Mouse (Mus musculus) midbrain, embryonic 13.5 days (tissue): Measurements from ENCODE around the gene Dnaaf1. TPM values are rescaled to one million over a fixed set of nuclear protein-coding genes. Genes with fewer than 3 reads are reported as not detected.

Experiments used
- ATAC-seq: fragments of 200-750 bp; cut with Nextera tagmentation; 2 replicates; pipeline ENCODE4 v1.8.0; 2017; ENCODE audit warnings: mild to moderate bottlenecking, moderate TSS enrichment, moderate library complexity
- H3K27ac ChIP-seq: fragments of 300-500 bp; sonication (generic); 2 replicates; pipeline ENCODE4 v1.5.1; 2015; ENCODE audit warnings: inconsistent platforms, mild to moderate bottlenecking, moderate library complexity
- H3K27me3 ChIP-seq: fragments of 300-500 bp; sonication (generic); 2 replicates; pipeline ENCODE4 v1.6.1; 2015; ENCODE audit warnings: mild to moderate bottlenecking, inconsistent platforms
- H3K36me3 ChIP-seq: fragments of 300-500 bp; sonication (generic); 2 replicates; pipeline ENCODE4 v1.6.1; 2015; ENCODE audit warnings: mild to moderate bottlenecking, inconsistent platforms
- H3K4me1 ChIP-seq: fragments of 300-500 bp; sonication (generic); replicated peaks from 2 replicates; pipeline ENCODE4 v1.6.1; 2015; ENCODE audit warnings: inconsistent platforms
- H3K4me2 ChIP-seq: fragments of 300-500 bp; sonication (generic); replicated peaks from 2 replicates; pipeline ENCODE4 v1.6.1; 2015; ENCODE audit warnings: moderate library complexity, mild to moderate bottlenecking, inconsistent platforms
- H3K4me3 ChIP-seq: fragments of 300-500 bp; sonication (generic); replicated peaks from 2 replicates; pipeline ENCODE4 v1.5.1; 2015; ENCODE audit warnings: mild to moderate bottlenecking, inconsistent platforms
- H3K9ac ChIP-seq: fragments of 300-500 bp; sonication (generic); replicated peaks from 2 replicates; pipeline ENCODE4 v1.6.1; 2015; ENCODE audit warnings: mild to moderate bottlenecking, inconsistent platforms
- H3K9me3 ChIP-seq: fragments of 300-500 bp; sonication (generic); 2 replicates; pipeline ENCODE4 v1.6.1; 2016; ENCODE audit warnings: mild to moderate bottlenecking, inconsistent platforms
- WGBS: fragments of 180-500 bp; shearing (Covaris S2); methylation state at CpG from one replicate; pipeline ENCODE4 v1.1.7; 2015; 5-methylcytosine and 5-hydroxymethylcytosine counted together
- polyA plus RNA-seq: library from polyadenylated mRNA; unstranded; fragments of >200 nt; fragmentation: Nextera tagmentation; extraction: Ambion mirVana; gene quantifications from 2 replicates; pipeline ENCODE4 v1.2.1, GENCODE M21; 2015

The Dnaaf1 gene
- polyA plus RNA-seq, 1 experiment from 2014 or later = 0.12 TPM

DNA sequence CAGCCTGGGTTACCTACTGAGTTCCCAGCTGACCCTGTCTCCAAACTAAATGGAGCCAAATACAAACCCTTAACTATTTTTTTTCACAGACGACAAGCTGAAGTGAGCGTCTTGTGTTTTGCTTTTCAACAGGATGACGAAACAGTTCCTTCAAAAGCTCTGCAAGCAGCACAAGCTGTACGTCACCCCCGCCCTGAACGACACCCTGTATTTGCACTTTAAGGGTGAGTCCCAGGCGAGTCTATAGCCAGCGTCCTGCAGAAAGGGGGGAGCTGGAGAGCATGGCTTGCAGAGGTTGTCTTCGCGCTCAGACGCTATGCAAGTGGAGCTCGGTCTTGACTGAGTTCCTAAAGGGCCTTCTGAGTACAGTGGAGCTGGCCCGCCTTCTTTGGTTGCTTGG is 4.1 kb downstream of the Dnaaf1 start:
- no peak for ATAC-seq
- WGBS = 44% methylated on average over 13 of the region's 13 CpGs

DNA sequence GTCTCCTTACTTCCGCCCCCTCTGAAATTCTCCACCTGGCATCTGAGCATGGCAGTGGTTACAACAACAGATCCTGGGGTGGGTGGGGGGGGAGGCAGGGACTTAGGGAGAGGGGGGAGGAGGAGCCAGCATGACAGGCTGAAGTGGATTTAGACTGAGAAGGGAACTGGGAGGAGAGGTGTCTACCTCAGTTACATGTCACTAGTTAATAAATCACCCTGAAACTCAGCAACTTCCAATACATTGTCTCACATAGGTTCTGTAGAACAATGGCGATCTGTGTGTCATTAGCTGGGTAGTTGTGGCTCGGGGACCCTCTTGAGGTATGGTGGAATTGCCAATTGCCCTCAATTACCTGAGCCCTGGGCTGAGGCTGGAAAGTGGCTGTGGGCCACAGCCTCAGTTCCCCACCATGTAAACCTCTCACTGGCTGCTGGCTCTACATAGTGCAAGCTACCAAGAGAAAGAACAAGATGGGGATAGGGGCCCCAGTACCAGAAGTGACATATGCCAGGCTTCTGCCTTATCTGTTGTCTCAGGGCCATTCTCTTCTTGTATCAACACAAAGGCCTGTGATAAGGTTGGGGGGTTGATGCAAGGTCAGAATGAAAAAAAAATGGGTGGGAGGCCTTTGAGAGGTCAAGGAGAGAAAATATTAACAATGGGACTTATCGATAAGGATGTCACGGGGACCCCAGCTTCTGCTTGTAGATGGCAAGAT is 5.6 kb downstream of the Dnaaf1 start:
- H3K27me3 ChIP-seq = peaks cover 28% of the 10 kb centered on the region
- no peak overlapping the region for H3K4me3 ChIP-seq
- no peak overlapping the region for H3K4me2 ChIP-seq
- no peak overlapping the region for H3K9ac ChIP-seq
- 88% methylated on average over 5 of the region's 5 CpGs for WGBS
- no peak overlapping the region for H3K27ac ChIP-seq
- no peaks in the 10 kb centered on the region for H3K9me3 ChIP-seq
- H3K4me1 ChIP-seq = no peaks in the 10 kb centered on the region
- no peak for ATAC-seq
- H3K36me3 ChIP-seq = no peaks in the 10 kb centered on the region

More for the DNA sequence above, 4.1 kb downstream of the Dnaaf1 start:
- Histone ChIP-seq H3K27me3 (peaks cover 28% of the 10 kb centered on the region), H3K4me3 (no peak overlapping the region), H3K4me2 (no peak overlapping the region), H3K27ac (no peak overlapping the region), H3K36me3 (no peaks in the 10 kb centered on the region), H3K9me3 (no peaks in the 10 kb centered on the region), H3K9ac (no peak overlapping the region), H3K4me1 (peaks cover 3% of the 10 kb centered on the region)

DNA sequence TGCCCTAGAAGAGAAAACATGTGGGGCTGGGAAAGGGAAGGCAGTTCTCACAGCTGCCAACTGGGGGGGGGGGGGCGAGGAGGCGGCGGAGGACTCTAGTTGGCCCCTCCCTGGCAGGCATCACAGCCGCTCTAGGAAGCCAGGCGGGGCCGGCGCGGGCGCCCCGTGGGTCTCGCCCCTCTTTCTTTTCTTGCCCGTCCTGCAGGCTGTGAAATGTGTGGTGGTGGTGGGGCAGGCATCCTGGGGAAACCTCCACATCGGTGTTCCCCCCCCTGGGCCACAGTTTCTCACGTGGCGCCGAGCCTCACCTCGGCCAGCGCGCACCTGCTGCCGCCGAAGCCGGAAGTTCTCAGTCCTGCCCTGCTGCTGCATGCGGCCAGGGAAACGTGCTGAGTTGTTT is 10.9 kb downstream of the Dnaaf1 start:
- Histone ChIP-seq H3K4me1 (0 out of 2 replicates have a peak, but pooled peaks cover 8% of the 10 kb centered on the region), H3K4me3 (peak overlapping the region; percentile 28; the same call in 1 of the 2 replicates), H3K27ac (no peak overlapping the region), H3K9me3 (no peaks in the 10 kb centered on the region), H3K36me3 (no peaks in the 10 kb centered on the region), H3K9ac (no peak overlapping the region), H3K27me3 (no peaks in the 10 kb centered on the region; the same call in 1 of the 2 replicates), H3K4me2 (peak overlapping the region; percentile 48)
- WGBS = 37% methylated on average over 12 of the region's 24 CpGs
- no peak for ATAC-seq

DNA sequence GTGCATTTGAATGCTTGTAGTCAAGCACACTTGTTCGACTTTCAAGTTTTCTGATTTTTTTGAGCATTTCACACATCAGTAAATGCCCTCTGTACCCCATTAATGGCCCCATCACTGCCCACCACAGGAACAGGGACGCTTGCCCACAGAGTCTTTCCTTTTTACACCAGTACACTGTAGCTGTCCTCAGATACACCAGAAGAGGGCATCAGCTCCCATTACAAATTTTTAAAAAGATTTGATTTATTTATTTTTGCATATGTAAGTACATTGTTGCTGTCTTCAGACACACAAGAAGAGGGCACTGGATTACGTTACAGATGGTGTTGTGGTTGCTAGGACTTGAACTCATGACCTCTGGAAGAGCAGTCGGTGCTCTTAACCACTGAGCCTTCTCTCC is 13.3 kb downstream of the Dnaaf1 start:
- no peak for ATAC-seq
- Histone ChIP-seq H3K4me3 (no peak overlapping the region), H3K27ac (no peak overlapping the region), H3K36me3 (no peaks in the 10 kb centered on the region), H3K9ac (no peak overlapping the region), H3K4me1 (0 out of 2 replicates have a peak, but pooled peaks cover 8% of the 10 kb centered on the region), H3K4me2 (no peak overlapping the region), H3K9me3 (no peaks in the 10 kb centered on the region), H3K27me3 (no peaks in the 10 kb centered on the region; the same call in 1 of the 2 replicates)
- WGBS = 69% methylated on average over 4 of the region's 4 CpGs

DNA sequence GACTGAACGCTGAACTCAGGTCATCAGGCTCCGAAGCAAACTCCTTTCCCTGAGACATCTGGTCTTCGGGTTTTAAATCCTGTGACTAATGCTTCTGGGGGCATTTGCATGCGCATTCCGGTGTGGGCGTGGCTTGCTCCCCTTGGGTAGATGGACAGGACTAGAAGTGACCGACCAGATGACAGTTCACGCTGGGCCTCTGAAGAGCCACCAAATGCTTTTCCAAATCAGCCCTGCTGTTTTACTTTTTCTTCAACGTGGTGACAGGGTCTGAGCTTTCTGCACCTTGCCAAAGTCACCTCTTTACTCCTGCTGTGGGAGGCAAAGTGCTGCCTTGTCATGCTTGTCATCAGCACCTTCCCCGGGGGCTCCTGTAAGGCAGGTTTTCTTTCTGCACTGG is 13.8 kb downstream of the Dnaaf1 start:
- H3K4me2 ChIP-seq = no peak overlapping the region
- 0 out of 2 replicates have a peak, but pooled peaks cover 8% of the 10 kb centered on the region for H3K4me1 ChIP-seq
- no peaks in the 10 kb centered on the region for H3K9me3 ChIP-seq
- no peak overlapping the region for H3K4me3 ChIP-seq
- no peaks in the 10 kb centered on the region for H3K36me3 ChIP-seq
- no peak for ATAC-seq
- no peak overlapping the region for H3K9ac ChIP-seq
- H3K27ac ChIP-seq = no peak overlapping the region
- 25% methylated on average over 10 of the region's 10 CpGs for WGBS
- H3K27me3 ChIP-seq = no peaks in the 10 kb centered on the region; the same call in 1 of the 2 replicates

DNA sequence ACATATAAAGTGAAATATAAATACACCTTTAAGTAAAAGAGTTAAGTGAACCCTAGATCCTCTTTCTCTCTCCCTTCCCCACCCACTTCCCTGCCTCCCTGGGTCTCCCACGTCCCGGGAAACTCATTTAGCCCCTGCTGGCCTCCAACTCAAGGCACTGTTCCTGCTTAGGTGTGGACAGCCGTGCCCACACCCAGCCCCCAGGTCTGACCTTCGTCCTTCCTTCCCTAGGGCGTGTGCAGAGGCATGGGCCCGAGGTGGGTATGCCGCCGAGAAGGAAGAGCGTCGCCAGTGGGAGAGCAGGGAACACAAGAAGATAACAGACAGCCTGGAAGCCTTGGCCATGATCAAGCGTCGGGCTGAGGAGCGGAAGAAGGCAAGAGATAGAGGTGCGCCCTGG is 15.3 kb downstream of the Dnaaf1 start:
- no peak overlapping the region for H3K4me2 ChIP-seq
- H3K27ac ChIP-seq = no peak overlapping the region
- no peaks in the 10 kb centered on the region for H3K9me3 ChIP-seq
- H3K9ac ChIP-seq = no peak overlapping the region
- no peak for ATAC-seq
- H3K4me3 ChIP-seq = no peak overlapping the region
- no peaks in the 10 kb centered on the region for H3K36me3 ChIP-seq
- H3K4me1 ChIP-seq = peaks cover 13% of the 10 kb centered on the region
- no peaks in the 10 kb centered on the region; the same call in 1 of the 2 replicates for H3K27me3 ChIP-seq
- 83% methylated on average over 14 of the region's 14 CpGs for WGBS

DNA sequence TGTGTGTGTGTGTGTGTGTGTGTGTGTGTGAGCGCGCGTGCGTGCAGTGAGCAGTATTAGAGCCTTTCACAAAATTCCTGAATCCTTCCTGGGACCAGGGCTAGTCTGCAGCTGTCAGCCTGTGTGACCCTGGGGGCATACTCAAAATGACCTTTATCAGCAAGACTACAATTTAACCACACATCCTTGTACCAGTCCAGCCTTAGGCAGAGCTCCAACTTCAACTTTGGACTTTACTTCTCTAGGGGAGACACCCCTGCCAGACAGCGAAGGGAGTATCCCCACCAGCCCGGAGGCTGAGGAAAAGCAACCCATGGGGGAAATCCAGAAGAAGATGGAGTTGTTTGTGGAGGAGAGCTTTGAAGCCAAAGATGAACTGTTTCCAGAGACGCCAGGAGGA is 16.4 kb downstream of the Dnaaf1 start:
- Histone ChIP-seq H3K9me3 (no peaks in the 10 kb centered on the region), H3K9ac (no peak overlapping the region), H3K27ac (no peak overlapping the region), H3K4me3 (no peak overlapping the region), H3K27me3 (no peaks in the 10 kb centered on the region), H3K36me3 (peaks cover 7% of the 10 kb centered on the region), H3K4me2 (no peak overlapping the region), H3K4me1 (peaks cover 10% of the 10 kb centered on the region)
- WGBS = 93% methylated on average over 7 of the region's 7 CpGs
- no peak for ATAC-seq

DNA sequence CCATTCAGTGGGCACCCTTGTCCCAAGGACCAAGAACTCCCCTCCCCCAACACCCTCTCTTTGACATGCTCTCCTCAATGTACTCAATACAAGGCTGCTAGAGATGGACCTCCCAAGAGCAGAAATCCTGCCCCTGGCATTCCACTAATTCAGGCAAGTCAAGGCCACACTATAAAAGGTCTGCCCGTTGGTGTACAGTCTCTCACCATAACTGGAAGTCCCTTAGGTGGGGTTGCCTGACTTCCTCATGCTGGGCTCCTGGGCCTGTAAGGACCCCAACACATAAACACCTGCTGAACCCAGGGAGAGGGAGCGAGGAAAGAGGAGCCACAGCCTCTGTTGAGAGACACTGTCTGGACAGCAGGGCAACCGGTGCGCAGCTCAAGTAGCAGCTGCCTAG is 28.7 kb downstream of the Dnaaf1 start:
- Histone ChIP-seq H3K4me3 (peak overlapping the region; percentile 84), H3K27me3 (no peaks in the 10 kb centered on the region), H3K27ac (no peak overlapping the region), H3K36me3 (peaks cover 43% of the 10 kb centered on the region), H3K9me3 (no peaks in the 10 kb centered on the region), H3K4me1 (peaks cover 16% of the 10 kb centered on the region), H3K4me2 (peak overlapping the region; percentile 94), H3K9ac (peak overlapping the region; percentile 83)
- ATAC-seq = no peak
- WGBS = 89% methylated on average over 4 of the region's 4 CpGs

DNA sequence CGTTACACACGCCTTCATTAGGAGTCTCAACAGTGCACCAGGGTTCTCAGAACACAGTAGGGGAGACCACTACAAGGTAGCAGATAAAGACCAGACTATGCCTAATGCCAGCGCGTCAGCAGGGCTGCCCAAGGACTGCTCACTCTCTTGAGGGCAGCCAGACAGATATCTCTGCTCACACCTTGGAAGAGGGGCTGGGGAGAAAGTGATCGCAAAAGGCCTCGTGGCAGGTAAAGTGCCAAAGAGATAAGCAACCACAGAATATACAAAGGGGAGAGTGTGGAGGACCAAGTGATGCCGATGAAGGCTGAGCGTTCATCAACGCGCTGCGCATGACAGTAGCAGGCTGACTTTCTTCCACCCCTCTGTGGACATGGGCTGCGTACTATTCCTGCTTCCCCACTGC is 29.4 kb downstream of the Dnaaf1 start:
- H3K27ac ChIP-seq = 0 out of 2 replicates have a peak overlapping the region, but pooled peaks have one; percentile 44
- peak overlapping the region; percentile 83 for H3K9ac ChIP-seq
- H3K4me2 ChIP-seq = peak overlapping the region; percentile 94
- peaks cover 16% of the 10 kb centered on the region for H3K4me1 ChIP-seq
- no peaks in the 10 kb centered on the region for H3K27me3 ChIP-seq
- peaks cover 37% of the 10 kb centered on the region for H3K36me3 ChIP-seq
- peak overlapping the region; percentile 84 for H3K4me3 ChIP-seq
- ATAC-seq = peak; percentile 38; the same call in 1 of the 2 replicates
- 38% methylated on average over 12 of the region's 12 CpGs for WGBS
- no peaks in the 10 kb centered on the region for H3K9me3 ChIP-seq

DNA sequence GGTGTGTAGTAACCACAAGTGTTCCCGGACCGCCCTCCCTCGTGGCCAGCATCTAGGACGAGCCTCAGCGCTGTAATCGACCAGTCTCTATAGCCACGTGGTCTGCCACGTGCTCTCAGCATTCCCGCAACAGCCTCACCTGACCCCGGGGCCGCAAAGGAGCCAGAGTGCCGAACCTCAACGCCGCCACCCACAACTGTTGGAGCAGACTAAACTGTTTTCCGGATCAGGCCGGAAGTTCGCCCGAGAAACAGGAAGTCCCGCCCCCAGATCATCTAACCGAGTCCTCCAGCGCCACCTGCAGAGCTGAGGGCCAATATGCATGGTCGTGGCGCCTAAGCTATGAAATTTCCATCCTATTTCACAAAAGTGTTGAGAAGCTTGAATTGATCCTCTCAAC is 30.0 kb downstream of the Dnaaf1 start, which contains the start of gene Taf1c:
TSS of gene Taf1c (minus strand) at position 227 of the 400 bp plus-strand sequence.
- H3K4me2 ChIP-seq = peak within 1 kb of the TSS; percentile 94
- H3K9me3 ChIP-seq = no peaks in the 10 kb centered on the region
- 0% methylated on average over 23 of the region's 23 CpGs for WGBS
- peaks cover 31% of the 10 kb centered on the region for H3K36me3 ChIP-seq
- peak within 1 kb of the TSS; percentile 44; the same call in 1 of the 2 replicates for H3K27ac ChIP-seq
- peak within 1 kb of the TSS; percentile 84 for H3K4me3 ChIP-seq
- peak within 1 kb of the TSS; percentile 83 for H3K9ac ChIP-seq
- no peaks in the 10 kb centered on the region for H3K27me3 ChIP-seq
- ATAC-seq = peak; percentile 82
- peaks cover 16% of the 10 kb centered on the region for H3K4me1 ChIP-seq

DNA sequence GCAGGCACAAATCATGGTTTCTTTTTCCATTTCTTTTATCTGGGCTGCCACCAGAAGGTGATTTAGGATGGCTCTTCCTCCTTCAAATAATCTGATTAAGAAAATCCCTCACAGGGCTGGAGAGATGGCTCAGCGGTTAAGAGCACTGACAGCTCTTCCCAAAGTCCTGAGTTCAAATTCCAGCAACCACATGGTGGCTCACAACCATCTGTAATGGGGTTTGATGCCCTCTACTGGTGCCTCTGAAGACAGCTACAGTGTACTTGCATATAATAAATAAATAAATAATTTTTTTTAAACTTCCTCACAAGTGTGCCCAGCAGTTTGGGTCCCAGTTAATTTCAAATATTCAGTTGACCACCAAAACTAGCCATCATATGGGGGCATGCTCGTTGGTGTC is 31.2 kb downstream of the Dnaaf1 start:
- Histone ChIP-seq H3K4me2 (no peak overlapping the region), H3K27ac (no peak overlapping the region), H3K9ac (no peak overlapping the region), H3K36me3 (peaks cover 18% of the 10 kb centered on the region), H3K4me3 (no peak overlapping the region), H3K4me1 (peaks cover 20% of the 10 kb centered on the region), H3K9me3 (no peaks in the 10 kb centered on the region), H3K27me3 (no peaks in the 10 kb centered on the region)
- WGBS = 86% methylated on average over 2 of the region's 2 CpGs
- ATAC-seq = no peak

DNA sequence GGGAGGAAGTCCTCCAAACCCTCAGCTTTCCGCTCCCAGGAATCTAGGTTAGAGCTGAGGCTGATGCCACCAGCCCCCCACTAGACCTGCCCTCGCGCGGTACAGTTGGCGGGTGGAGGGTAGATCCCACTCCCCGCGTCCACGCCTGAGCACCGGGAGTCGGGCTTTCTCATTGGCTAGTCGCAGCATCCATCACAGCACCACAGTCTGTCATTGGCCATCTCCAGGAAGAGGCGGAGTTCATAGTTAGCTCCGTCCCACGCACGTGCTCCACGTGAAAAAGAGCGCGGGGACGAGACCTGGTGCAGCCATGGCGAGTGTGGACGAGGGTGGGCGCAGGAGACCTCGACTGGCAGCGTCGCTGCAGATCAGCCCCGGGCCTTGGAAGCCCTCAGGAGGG is 37.4 kb downstream of the Dnaaf1 start, which contains the start of gene Adad2:
TSS of gene Adad2 (plus strand) at position 277 of the 400 bp plus-strand sequence.
- H3K4me3 ChIP-seq = no peak within 1 kb of the TSS
- H3K4me2 ChIP-seq = no peak within 1 kb of the TSS
- WGBS = 87% methylated on average over 26 of the region's 26 CpGs
- no peaks in the 10 kb centered on the region for H3K36me3 ChIP-seq
- no peak within 1 kb of the TSS for H3K27ac ChIP-seq
- H3K9ac ChIP-seq = no peak within 1 kb of the TSS
- H3K9me3 ChIP-seq = no peaks in the 10 kb centered on the region
- H3K27me3 ChIP-seq = no peaks in the 10 kb centered on the region
- 0 out of 2 replicates have a peak, but pooled peaks cover 4% of the 10 kb centered on the region for H3K4me1 ChIP-seq
- peak; percentile 20; the same call in 1 of the 2 replicates for ATAC-seq
